Mouse (Mus musculus): ENCODE measurements around the gene Rapgef5. TPM values are rescaled to one million over a fixed set of nuclear protein-coding genes. Genes with fewer than 3 reads are reported as not detected.

Rapgef5 gene
- total RNA-seq, 2 experiments from 2014 or later, result 44.2 to 48.3 TPM

DNA sequence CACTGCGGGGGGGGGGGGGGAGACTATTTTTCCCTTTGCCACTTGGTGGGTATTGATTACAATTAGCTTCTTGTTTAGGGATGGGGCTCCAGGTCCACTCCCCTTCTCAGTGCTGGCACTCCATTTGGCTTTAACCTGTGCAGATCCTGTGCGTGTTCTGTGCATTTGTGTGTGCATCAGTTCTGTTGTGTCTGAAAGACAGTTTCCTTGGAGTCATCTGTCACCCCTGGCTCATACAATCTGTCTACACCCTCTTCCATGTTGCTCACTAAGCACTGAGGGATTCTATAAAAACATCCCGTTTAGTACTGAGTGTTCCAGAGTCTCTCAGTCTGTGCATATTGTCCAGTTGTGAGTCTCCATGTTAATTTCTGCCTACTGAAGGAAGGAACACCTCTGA is 189.0 kb downstream of the Rapgef5 start:
- no peak for DNase-seq (ENCODE audit: low spot score in 2 of 2)

DNA sequence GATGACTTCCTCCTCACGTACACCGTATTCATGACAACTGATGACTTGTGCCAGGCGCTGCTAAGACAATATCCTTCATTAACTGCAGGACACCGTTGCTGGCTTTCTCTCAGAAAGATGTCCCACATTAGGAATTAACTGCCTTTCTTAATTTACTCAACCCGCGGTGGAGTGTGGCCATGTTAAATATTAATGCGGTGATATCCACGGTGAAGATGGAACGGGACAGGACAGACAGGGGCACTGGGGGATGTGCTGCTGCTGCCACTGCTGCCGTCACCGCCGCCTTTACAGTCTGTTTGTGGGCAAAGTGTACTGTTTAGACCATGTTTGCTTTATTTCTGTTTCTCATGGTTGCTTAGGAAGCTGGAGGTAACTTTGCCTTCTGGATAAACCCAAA is 193.0 kb downstream of the Rapgef5 start:
- DNase-seq (ENCODE audit: low spot score in 2 of 2), result no peak

DNA sequence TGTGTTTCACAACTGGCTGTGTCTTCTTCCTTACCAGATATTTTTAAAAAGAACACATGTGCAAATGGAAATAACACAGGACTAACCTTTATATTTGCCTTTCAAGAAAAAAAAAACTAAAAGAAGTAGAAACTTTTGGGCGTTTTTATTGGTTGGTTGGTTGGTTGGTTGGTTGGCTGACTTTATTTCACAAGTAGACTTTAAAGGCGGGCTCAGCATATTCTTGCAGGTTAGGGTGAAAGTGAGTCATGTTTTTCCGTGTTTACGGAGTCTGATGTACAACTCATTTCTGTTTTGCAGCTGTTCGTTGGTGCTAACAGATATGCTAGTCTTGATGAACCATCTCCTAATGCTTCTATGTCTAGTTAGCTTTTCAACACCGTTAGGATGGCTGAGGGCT is 196.2 kb downstream of the Rapgef5 start:
- no peak for DNase-seq (ENCODE audit: low spot score in 2 of 2)

DNA sequence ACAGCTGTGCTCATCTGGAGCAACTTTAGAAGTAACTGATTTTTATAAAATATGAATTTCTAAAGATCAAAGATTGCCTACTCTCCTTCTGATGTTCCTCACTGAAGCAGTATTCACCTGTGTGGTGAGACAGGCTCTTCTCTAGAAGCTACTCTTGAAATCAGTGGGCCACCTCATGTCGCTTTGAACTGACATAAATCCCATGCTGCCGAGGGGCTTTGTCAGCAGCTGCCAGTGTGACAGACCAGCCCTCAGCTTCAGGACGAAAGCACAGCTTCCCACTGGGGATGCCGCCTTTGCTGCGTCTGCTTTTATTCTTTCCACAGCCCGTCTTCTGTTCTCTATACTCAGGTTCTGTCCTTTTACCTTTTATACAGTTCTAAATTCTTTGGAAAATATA is 197.3 kb downstream of the Rapgef5 start:
- no peak for DNase-seq (ENCODE audit: low spot score in 2 of 2)

DNA sequence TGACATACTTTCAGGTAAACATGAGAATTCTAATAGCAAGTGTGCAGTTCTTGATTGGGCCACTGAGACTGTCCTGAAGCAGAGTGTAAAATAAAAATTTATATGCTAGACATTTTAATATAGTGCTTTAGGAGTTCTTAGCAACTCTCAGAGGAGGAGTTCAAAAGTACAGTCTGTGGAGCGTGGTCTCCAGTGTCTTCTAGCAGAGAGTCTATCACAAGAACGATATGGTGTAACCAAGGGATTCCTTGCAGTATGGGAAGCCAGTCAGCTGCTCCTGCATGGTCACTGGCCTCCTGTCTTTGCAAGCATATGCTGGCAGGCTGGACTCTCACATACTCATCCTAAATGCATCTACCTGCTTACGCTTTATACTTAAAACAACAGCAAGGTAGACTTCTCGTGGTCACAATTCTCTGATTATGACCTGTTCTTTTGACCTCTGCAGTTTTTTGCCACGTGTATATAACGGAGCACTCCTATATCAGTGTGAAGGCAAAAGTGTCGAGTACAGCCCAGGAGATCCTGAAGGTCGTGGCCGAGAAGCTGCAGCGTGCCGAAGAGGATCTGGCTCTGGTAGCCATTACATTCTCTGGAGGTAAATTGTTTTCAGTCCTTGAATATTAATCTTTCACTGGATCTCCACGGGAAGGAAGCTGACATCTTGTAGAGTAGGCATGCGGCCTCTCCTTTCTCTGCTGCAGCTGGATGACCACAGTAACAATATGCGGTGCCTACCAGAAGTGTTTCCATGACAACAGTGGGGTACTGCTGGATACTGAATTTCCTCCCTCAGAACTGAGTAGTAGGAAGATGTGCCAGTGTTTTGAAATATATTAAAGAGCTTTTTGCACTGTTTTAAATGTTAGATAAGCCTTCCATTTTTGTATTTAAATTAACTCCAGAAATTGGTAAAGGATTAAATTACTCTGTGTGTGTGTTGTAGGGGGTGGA is 204.8 kb downstream of the Rapgef5 start:
- DNase-seq (ENCODE audit: low spot score in 2 of 2), result no peak

DNA sequence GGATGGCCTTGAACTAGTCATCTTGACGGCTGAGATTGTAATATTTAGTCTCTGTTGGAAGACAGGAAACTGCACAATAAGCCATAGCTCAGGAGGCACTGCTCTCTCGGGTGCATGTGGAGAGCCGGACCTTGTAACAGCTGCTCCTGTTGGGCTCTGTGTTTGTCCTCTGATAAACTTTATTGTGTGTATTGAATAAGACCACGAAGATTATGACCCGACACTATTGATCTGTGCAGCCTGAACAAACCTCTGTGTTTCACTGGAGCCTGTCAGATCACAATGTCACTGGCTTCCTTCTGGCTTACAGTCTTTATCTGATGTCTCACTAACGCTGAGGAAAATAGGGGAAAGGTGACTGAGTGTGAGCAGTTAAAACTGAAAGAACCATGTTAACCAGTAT is 205.5 kb downstream of the Rapgef5 start:
- DNase-seq (ENCODE audit: low spot score in 2 of 2), result no peak

DNA sequence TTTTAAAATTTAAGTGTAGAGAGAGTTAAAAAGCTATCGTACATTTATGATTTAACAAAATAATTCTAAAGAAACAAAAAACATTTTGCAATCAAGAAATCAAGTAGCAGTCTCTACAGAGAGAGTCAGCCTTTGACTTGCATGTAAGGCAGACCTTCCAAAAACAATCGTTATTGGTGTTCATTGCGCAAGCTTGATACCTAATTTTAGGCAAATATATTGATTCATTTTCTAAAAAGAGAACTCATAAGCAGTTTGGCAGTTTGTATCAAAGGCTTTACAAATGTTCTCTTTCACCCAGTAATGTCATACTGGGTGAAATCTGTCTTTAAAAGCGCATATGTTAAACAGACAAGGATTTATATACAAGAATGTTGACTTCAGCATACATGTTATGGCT is 208.7 kb downstream of the Rapgef5 start:
- no peak for DNase-seq (ENCODE audit: low spot score in 2 of 2)

DNA sequence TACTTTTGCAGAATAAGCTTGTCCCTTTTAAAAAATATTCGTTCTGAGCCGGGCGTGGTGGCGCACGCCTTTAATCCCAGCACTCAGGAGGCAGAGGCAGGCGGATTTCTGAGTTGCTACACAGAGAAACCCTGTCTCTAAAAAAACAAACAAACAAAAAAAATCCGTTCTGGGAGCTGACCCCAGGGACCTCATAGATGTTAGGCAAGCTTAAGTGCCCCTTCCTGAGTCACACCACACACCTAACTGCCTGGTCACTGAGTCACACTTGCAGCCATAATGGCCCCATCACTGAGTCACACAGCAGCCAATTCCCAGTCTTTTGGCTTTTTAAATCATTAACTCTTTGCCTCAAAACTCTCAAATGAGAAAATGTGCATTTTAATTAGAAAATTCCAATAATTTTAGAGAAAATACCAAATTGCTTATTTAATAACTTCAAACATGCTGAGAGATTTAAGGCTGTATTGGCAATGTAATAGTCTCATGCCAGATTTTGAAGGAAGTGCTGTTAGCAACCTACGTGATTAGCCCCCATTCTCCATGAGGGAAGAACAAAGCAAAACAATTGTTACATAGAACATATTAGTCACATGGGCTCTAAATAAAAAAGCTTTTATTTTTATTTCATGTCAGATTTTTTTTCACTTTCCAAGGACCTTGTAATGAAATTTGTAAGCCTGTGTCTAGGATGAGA is 211.3 kb downstream of the Rapgef5 start:
- no peak for DNase-seq (ENCODE audit: low spot score in 2 of 2)

DNA sequence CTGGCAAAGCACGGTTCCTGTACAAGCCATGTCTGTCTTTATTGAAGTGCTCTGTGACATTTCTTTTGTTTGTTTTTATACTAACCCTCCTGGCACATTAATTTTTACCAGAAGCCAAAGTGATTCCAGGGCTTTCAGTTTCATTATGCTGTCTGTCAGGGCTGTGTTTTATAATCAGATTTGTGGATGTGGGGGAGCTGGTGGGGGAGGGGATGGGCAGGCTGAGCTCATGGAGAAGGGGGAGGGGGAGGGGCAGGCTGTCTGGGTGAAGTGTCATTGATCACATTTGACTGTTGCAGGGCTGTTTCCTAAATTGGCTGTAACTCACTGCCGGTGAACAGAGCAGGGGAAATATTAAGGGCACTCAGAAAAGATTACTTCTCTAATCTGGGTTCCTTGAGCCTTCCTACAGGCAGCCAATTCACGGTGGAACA is 211.9 kb downstream of the Rapgef5 start:
- DNase-seq (ENCODE audit: low spot score in 2 of 2), result no peak

DNA sequence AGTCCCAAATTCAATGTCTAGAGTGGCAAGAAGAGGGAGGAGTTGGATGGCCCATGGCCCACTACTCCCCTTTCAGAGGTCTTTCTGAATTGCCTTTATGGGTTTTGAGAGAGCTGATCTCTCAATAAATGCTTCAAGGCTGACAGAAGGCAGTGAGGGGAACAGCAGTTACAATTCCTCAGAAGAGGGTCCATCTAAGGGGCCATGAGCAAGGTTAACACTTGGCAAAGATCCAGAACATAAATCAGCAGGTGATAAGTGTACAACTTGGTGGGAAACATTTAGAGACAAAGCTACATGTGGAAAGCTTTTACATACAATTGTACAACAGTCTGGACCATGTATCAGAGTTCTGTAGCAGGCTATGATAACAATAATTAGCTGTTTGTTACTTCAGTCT is 217.3 kb downstream of the Rapgef5 start:
- no peak for DNase-seq (ENCODE audit: low spot score in 2 of 2)

DNA sequence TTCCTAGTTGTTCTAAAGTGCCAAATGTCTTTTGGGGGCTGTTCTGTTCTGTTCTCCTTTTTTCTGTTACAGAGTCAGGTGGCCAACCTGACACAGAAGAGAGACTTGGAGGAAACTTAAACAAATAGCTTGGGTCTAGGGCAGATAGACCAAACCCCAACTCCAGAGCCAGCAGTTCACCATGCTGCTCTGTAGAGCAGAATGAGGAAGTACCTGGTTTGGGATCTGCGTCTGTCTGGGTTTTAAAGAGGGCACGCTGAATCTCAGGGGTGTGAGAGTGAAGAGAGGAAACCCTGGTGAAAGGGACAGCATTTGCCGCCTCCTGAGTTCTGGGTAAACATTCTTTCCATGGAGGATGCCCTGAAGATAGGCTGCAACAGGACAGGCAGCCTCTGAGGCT is 219.9 kb downstream of the Rapgef5 start:
- no peak for DNase-seq (ENCODE audit: low spot score in 2 of 2)

DNA sequence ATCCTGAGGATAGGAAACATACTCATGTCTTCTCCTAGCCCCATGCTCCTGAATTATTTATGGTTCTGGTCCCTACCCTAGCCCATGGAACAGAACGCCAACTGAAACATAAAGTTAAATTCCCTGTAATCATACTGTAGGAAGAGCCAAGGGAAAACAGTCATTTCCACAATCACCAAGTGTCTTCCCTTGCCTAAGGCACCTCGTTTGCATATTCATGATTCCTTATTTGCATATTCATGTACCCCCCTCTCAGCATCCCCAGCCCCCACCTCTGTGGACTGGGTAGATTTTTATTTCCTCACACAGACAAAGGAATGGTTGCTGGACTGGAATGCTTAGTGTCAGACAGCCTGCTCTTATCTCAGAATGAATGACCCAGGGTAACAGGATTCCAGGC is 220.6 kb downstream of the Rapgef5 start:
- DNase-seq (ENCODE audit: low spot score in 2 of 2), result no peak

DNA sequence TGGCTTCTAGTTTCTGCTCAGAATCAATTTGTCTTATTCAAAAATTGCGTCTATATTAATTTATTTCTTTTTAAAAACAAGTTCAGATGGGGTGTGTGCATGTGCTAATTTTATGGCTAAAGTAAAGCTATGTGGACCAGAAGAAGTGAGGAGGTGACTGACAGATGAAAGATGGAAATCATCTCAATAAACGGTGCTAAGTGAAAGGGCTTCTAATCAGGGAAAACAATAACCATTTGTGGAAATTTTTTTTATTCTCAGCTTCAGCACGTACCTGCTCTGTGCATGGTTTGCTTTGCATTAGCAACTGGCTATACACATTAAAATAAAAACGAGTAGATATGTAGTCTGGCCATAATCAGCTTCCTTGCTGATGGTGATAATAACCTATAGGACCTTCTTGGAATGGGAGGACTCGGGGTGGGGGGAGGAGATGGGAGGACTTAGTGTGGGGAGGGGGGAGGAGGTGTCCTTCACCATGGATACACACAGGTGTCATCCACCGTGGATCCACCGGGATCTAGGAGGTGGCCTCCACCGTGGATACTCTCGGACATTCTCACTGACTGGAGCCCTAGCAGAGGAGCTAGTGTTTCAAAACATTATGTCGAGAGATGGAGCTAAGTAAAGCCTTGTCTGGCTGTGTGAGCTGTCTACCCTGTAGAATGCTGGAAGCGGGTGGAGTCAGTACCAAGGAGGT is 221.2 kb downstream of the Rapgef5 start:
- DNase-seq (ENCODE audit: low spot score in 2 of 2), result no peak

DNA sequence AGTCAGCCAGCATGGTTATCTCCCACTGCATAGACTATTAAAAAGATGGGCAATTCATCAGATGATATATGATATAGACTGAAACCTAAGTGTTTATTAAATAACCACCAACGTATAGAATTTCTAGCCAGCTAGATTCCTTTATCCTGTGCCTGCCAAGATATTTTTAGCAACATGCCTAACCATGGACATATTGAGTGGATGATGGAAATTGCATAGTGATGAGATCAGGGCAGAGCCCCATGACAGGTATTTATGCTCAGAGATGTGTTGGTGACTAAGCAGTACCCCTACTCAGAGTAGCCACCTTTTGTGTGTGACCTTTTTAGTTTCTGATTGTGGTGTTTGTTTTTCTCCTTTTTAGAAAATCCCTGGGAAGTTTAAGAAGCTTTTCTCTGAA is 226.2 kb downstream of the Rapgef5 start:
- DNase-seq (ENCODE audit: low spot score in 2 of 2), result no peak

DNA sequence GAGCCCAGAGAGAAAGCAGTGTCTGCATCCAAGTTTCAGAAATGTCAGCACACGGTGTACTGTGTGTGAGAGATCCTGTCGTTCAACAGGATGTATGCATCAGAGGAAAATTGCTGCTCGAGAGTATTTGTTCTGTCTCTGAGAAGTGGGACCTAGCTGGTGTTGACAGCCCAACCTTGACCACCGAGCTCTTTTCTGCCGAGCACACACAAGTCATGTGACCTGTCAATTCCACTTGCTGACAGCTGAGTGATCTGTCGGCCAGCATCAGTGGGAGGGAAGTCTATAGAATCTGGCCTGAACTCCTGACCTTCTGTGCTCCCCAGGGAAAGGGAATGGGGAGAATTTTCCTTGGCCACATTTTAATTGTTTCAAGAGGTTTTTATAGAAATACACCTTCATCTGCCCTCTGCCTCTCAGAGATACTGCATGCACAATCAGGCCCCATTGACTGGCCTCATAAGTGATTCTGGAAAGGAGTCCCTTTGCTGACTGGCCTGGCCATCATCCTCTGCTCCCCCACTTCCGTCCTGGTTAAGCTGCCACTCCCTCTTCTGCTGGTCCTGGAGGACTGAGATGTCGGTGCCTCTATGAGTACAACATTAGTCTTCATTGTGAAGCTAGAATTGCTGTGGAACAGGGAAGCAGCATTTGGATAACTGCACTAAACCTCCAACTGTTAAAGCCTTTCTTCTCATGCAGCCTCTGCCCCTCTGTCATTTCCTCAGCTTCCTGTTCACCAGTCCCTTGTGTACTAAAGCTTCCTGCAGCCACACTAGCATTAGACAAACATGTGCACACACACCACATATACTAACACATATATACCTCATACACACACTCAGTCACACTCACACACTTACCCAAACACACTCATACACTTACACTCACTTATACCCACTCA is 228.6 kb downstream of the Rapgef5 start:
- no peak for DNase-seq (ENCODE audit: low spot score in 2 of 2)

DNA sequence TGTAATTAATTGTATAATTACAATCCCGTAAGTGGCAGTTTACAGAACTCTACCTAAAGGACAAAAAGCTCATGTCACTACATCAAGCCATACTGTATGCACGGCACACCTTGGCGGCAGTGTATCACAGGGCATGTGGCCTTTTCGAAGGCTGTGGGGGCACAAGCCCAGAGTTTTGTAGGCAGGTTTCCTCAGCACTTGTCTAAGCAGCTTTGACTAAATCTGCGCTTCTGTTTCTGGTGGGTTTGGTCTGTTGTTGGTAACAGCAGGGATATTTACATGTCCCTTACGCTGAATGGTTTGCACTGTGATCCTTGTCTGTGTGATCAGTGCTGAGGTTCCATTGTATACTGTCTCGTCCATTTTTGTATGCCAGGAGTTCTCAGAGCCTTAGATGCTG is 230.3 kb downstream of the Rapgef5 start:
- DNase-seq (ENCODE audit: low spot score in 2 of 2), result no peak

DNA sequence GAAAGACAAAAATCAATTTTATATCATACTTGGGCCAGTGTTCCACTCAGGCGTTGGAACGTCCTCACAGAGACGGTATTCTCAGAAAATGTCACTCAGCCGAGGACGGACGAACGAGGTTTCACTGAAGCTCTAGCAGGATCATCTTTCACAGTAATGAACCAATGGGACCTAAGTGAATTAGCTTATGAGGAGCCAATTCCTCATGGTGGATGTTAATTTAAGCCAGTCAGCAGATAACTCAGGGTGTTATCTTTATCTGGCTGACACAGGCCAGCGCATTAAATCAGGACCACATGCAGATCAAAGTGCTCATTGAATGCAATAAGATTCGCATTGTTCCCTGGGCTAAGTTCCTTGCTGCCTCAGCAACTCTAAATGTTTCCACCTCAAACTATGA is 234.8 kb downstream of the Rapgef5 start:
- no peak for DNase-seq (ENCODE audit: low spot score in 2 of 2)

DNA sequence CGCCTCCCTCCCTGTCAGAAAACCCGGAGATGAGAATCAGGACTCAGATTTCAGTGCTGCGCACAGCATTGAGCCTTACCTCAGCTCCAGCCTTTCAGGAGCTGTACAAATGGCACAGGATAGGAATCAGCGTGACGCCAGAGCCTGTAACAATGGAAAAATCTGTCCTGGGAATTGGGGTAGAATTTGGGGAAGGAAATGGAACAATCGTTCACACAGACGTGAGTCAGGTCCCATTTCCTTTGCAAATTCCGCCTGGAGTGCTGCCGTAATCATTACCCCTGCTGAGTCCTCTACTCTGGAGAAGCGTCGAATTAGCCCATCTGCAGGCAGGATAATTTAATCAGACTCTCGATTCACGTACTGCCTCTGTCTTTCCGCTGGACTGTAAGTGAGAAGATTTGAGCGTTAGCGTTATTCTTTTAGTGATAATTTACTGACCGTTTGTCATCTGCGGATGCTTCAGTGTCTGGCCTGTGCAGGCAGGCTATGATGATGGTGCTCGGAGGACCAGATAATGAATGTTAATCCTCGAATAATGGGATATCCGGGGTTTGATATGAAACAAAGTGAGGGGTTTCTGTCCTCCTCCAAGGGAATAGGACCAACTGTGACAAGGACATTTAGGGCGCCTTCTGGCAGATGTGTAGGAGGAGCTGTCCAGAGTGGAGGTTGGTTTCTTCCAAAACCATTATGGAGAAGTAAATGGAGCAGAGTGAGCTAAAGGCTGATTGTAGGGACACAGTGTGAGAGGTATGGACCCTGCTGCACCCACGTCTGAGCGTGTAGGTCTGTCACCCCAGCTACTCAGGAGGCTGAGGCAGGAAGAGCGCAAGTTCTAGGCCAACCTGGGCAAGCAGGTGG is 235.5 kb downstream of the Rapgef5 start:
- DNase-seq (ENCODE audit: low spot score in 2 of 2), result no peak

DNA sequence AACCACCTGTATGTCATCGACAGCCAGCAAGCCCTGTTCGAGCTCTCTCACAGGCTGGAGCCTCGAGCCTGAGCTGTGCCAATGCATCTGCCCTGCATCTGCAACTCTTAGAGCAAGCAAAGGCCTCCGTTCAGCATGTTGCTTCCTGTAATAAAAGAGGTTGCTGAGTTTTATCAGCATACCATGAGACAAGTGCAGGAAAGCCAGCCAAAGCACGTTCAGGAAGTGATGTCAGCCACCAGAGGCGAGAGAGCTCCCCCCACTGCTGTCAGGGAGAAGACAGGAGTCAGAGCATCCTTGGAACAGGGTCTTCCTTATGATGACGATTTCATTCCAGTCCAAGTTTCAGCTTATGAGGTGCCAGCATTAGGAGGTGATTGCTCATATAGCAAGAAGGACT is 239.7 kb downstream of the Rapgef5 start:
- DNase-seq (ENCODE audit: low spot score in 2 of 2), result no peak

DNA sequence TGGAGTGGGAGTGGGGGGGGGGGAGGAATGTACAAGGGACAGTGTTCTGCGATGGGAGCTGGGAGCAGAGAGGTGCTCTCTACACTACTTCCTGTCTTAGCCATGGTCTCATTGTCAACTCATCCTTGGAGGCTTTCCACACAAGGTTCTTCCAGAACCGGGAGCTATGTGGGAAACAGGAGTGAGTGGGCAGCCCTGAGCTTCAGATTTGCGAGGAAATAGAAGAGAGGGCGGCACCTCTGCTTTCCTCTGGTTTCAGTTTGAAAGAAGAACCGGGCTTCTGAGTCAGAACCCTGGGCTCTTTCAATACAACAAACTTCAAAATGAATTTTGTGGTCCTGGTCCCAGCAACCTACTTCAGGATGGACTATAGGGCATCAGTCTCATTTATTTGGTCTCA is 244.1 kb downstream of the Rapgef5 start:
- no peak for DNase-seq (ENCODE audit: low spot score in 2 of 2)
